Mouse (Mus musculus): ENCODE measurements around the gene Vwa3a.

DNA sequence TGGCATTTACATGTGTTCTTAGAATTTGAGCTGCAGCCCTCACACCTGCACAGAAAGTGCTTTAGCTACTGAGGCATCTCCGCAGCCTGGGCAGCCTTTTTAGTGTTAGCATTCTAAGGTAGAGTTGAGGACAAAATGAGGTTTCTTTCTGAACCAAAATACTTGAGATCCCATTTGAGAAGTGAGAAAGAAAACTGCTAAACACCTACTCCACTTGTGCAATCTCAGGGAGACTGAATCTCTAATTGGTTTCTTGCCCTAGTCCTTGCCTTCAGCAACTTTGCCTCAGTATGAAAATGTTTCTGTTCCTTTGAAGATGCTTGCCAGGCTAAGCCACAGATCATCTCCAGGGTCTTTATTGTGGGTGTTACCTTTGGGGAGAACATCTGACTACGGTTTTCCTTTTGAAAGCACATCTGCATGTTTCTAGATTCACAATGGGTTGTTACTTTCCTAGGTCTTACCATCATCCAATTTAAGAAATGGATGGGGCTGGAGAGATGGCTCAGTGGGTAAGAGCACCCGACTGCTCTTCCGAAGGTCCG lies 45.2 kb upstream of the Vwa3a start:
- TF ChIP-seq E2F4 (IDR thresholded peaks at IDR 0.05; ENCODE audit: insufficient read depth) (no peak), POLR2A (IDR thresholded peaks at IDR 0.05; ENCODE audit: insufficient read length, low read depth) (no peak)

All from myocyte (in vitro differentiated cells).